Mouse (Mus musculus) cerebellum, adult 11 months (tissue): ENCODE results near the gene Foxj2.

Experiments
- DNase-seq: peaks from one replicate; pipeline ENCODE4 v3.0.0; 2022

The Foxj2 gene

GRCm38 (mm10) chr6:122820071-122820798 lies 521 bp downstream of the Foxj2 start:
- peak; percentile 44 for DNase-seq

- no peak for DNase-seq
Measured at GRCm38 (mm10) chr6:122820799-122821650, 1.3 kb downstream of the Foxj2 start.

- DNase-seq: no peak
Measured at GRCm38 (mm10) chr6:122821822-122822221, 2.1 kb downstream of the Foxj2 start.

- peak; percentile 38 for DNase-seq
Measured at GRCm38 (mm10) chr6:122824086-122824485, 4.4 kb downstream of the Foxj2 start.

GRCm38 (mm10) chr6:122825166-122825565 lies 5.5 kb downstream of the Foxj2 start:
- no peak for DNase-seq

- DNase-seq: peak; percentile 63
Measured at GRCm38 (mm10) chr6:122825923-122826742, 6.4 kb downstream of the Foxj2 start.

GRCm38 (mm10) chr6:122828086-122828485 lies 8.4 kb downstream of the Foxj2 start:
- peak; percentile 30 for DNase-seq

- no peak for DNase-seq
Measured at GRCm38 (mm10) chr6:122832880-122833279, 13.2 kb downstream of the Foxj2 start.

- no peak for DNase-seq
Measured at GRCm38 (mm10) chr6:122834365-122834764, 14.7 kb downstream of the Foxj2 start.

GRCm38 (mm10) chr6:122836974-122837373 lies 17.3 kb downstream of the Foxj2 start:
- no peak for DNase-seq

- DNase-seq: no peak
Measured at GRCm38 (mm10) chr6:122837539-122837938, 17.8 kb downstream of the Foxj2 start.

- no peak for DNase-seq
Measured at GRCm38 (mm10) chr6:122843759-122844158, 24.0 kb downstream of the Foxj2 start.

GRCm38 (mm10) chr6:122852696-122853095 lies 33.0 kb downstream of the Foxj2 start:
- DNase-seq: no peak

- no peak for DNase-seq
Measured at GRCm38 (mm10) chr6:122854552-122854951, 34.8 kb downstream of the Foxj2 start.

- DNase-seq: no peak
Measured at GRCm38 (mm10) chr6:122855955-122856354, 36.2 kb downstream of the Foxj2 start, which contains the start of gene C3ar1. C3ar1 (minus strand) TSS chr6:122856161.

- no peak for DNase-seq
Measured at GRCm38 (mm10) chr6:122862434-122862833, 42.7 kb downstream of the Foxj2 start.

GRCm38 (mm10) chr6:122862871-122863270 lies 43.2 kb downstream of the Foxj2 start:
- no peak for DNase-seq

- no peak for DNase-seq
Measured at GRCm38 (mm10) chr6:122867914-122868313, 48.2 kb downstream of the Foxj2 start.

- DNase-seq: no peak
Measured at GRCm38 (mm10) chr6:122869846-122870245, 50.1 kb downstream of the Foxj2 start.

- no peak for DNase-seq
Measured at GRCm38 (mm10) chr6:122872800-122873199, 53.1 kb downstream of the Foxj2 start.

- peak; percentile 97 for DNase-seq
Measured at GRCm38 (mm10) chr6:122873871-122874719, 54.4 kb downstream of the Foxj2 start, which contains the start of gene Necap1. Necap1 (plus strand) TSS chr6:122874474.
